Mouse (Mus musculus) embryonic facial prominence, embryonic 11.5 days (tissue): ENCODE results near the gene Gm20388. TPM values are rescaled to one million over a fixed set of nuclear protein-coding genes. Genes with fewer than 3 reads are reported as not detected.
"Not testable (repeated sequence)": the region's sequence is repeated elsewhere in the genome, so short reads cannot be mapped to it uniquely, and the experiment has no call there.

Source experiments
- ATAC-seq: fragments of 200-750 bp; cut with Nextera tagmentation; replicated peaks from 2 replicates; pipeline ENCODE4 v1.8.0; 2017; ENCODE audit warnings: low read depth; ENCODE audit not compliant: insufficient number of reproducible peaks, low FRiP score, low TSS enrichment
- DNase-seq: peaks from one replicate; pipeline ENCODE4 v3.0.0-alpha.2; 2015; ENCODE audit warnings: low spot score
- H3K27ac ChIP-seq: fragments of 300-500 bp; sonication (generic); replicated peaks from 2 replicates; pipeline ENCODE4 v1.5.1; 2014; ENCODE audit warnings: mild to moderate bottlenecking, low read depth, low read length, control low read depth
- H3K27me3 ChIP-seq: fragments of 300-500 bp; sonication (generic); 2 replicates; pipeline ENCODE4 v1.6.1; 2014; ENCODE audit warnings: mild to moderate bottlenecking, low read length, moderate library complexity, mixed read lengths; ENCODE audit not compliant: control insufficient read depth, insufficient read depth
- H3K36me3 ChIP-seq: fragments of 300-500 bp; sonication (generic); replicated peaks from 2 replicates; pipeline ENCODE4 v1.6.1; 2014; ENCODE audit warnings: low read depth, mild to moderate bottlenecking, low read length, moderate library complexity, mixed read lengths; ENCODE audit not compliant: control insufficient read depth, insufficient read depth
- H3K4me1 ChIP-seq: fragments of 300-500 bp; sonication (generic); 2 replicates; pipeline ENCODE4 v1.6.1; 2014; ENCODE audit warnings: low read length, mixed read lengths; ENCODE audit not compliant: control insufficient read depth, insufficient read depth
- H3K4me2 ChIP-seq: fragments of 300-500 bp; sonication (generic); 2 replicates; pipeline ENCODE4 v1.6.1; 2014; ENCODE audit warnings: low read depth, mild to moderate bottlenecking, control low read depth, low read length, moderate library complexity
- H3K4me3 ChIP-seq: fragments of 300-500 bp; sonication (generic); 2 replicates; pipeline ENCODE4 v1.5.1; 2014; ENCODE audit warnings: low read depth, low read length, control low read depth
- H3K9ac ChIP-seq: fragments of 300-500 bp; sonication (generic); replicated peaks from 2 replicates; pipeline ENCODE4 v1.6.1; 2014; ENCODE audit warnings: mild to moderate bottlenecking, control low read depth, low read length
- H3K9me3 ChIP-seq: fragments of 300-500 bp; sonication (generic); replicated peaks from 2 replicates; pipeline ENCODE4 v1.6.1; 2016; ENCODE audit warnings: mild to moderate bottlenecking, low read length, inconsistent platforms, mixed read lengths; ENCODE audit not compliant: control insufficient read depth
- WGBS: fragments of 180-500 bp; shearing (Covaris S2); extraction: QIAGEN DNeasy Blood & Tissue Kit; methylation state at CpG from one replicate; pipeline ENCODE4 v1.1.7; 2014; 5-methylcytosine and 5-hydroxymethylcytosine counted together
- polyA plus RNA-seq: library from polyadenylated mRNA; unstranded; fragments of >200 nt; fragmentation: Nextera tagmentation; extraction: Ambion mirVana; gene quantifications from 2 replicates; pipeline ENCODE4 v1.2.1, GENCODE M21; 2014

The Gm20388 gene
- polyA plus RNA-seq, 1 experiment from 2014 or later, result 3.1 TPM

DNA sequence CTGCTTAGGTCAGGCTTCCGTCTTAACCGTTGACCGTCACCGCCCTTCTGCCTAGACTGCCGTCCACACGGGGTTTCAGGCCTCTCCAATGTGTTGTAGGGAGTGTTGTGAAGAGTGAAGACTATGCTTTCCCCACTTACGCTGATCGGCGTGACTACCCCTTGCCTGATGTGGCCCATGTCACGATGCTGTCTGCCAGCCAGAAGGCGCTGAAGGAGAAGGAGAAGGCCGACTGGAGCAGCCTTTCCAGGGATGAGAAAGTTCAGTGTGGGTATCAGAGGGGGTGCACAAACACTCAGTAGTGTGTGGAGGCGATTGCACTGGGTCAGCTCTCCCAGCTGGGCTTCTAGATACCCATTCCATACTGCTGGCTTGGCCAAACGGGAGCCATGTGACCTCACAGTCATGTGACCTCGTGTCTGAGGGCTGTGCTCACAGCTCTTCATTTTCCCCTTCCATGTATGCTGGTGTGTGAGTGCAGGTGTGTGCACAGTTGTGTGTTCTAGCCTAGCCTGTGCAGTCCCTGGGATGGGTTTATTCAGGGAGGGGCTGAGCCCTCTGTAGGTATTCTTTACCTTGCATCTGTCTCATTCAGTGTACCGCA is 762.1 kb downstream of the Gm20388 start:
- no peak overlapping the region for H3K27ac ChIP-seq
- H3K4me1 ChIP-seq, result no peaks in the 10 kb centered on the region
- H3K4me2 ChIP-seq, result no peak overlapping the region
- DNase-seq (no peak), ATAC-seq (no peak)
- H3K9me3 ChIP-seq, result no peaks in the 10 kb centered on the region
- H3K27me3 ChIP-seq, result no peaks in the 10 kb centered on the region
- no peak overlapping the region for H3K4me3 ChIP-seq
- WGBS, result 91% methylated on average over 16 of the region's 16 CpGs
- H3K9ac ChIP-seq, result no peak overlapping the region
- H3K36me3 ChIP-seq, result peaks cover 9% of the 10 kb centered on the region

DNA sequence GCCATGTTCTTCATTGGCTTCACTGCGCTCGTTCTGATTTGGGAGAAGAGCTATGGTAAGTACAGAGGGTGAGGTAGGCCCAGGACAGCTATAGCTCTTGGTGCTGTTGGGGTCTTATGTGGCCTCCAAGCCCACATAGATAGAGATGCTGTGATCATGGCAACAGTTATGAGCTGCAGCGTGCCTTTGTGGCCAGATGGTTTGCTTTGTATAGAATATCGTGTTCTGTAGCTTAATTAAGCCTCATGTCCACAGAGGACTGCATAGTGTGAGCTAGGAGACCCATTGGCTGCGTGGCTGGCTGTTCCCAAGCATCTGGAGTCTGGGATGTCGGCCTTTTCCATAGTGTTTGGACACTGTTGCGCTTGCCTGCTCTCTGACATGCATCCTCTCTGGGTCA is 762.7 kb downstream of the Gm20388 start:
- Histone ChIP-seq H3K36me3 (peaks cover 9% of the 10 kb centered on the region), H3K4me1 (no peaks in the 10 kb centered on the region), H3K9me3 (no peaks in the 10 kb centered on the region), H3K4me2 (no peak overlapping the region), H3K27ac (no peak overlapping the region), H3K27me3 (no peaks in the 10 kb centered on the region), H3K9ac (no peak overlapping the region), H3K4me3 (no peak overlapping the region)
- DNase-seq (no peak), ATAC-seq (no peak)
- WGBS, result 90% methylated on average over 7 of the region's 7 CpGs

DNA sequence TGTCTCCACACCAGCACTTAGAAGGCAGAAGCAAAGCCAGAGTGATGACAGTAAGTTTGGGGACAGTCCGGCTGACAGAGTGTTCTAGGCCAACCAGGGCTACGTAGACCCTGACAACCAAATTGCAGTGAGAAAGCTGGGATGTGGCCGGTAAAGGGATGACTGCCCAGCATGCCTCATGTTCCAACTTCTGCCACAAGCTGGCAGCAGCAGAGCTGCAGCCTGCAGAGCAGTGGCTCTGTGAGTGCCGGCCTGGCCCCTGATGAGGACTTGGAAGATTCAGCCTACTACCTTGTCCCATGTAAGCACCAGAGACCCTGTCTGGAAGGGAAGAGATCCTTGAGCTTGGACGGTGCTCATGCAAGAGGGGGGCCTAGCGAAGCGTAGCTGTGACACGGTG is 765.1 kb downstream of the Gm20388 start:
- no peaks in the 10 kb centered on the region for H3K9me3 ChIP-seq
- H3K36me3 ChIP-seq, result peaks cover 9% of the 10 kb centered on the region; the same call in 1 of the 2 replicates
- H3K4me2 ChIP-seq, result no peak overlapping the region
- no peak overlapping the region for H3K9ac ChIP-seq
- no peaks in the 10 kb centered on the region for H3K27me3 ChIP-seq
- 71% methylated on average over 8 of the region's 8 CpGs for WGBS
- H3K4me1 ChIP-seq, result no peaks in the 10 kb centered on the region
- no peak overlapping the region for H3K4me3 ChIP-seq
- no peak overlapping the region for H3K27ac ChIP-seq
- no peak for DNase-seq
- no peak for ATAC-seq

DNA sequence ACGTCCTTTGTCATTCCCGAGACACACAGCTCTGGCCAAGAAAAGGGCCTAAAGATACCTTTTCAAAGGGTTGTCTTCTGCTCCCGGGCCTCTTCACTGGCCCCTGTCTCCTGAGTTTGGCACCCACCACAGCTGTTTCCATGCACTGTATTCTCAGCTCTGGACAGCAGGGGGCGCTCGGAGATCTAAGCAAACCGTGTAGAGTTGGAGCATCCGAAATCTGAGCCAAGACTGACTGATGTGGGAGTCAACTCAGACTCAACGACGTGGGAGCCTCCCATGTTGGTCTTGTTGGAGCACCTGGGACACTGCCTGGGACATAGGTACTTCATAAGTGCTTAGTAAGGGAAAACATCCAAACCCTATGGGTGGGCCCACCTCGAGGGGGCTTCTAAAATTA is 767.8 kb downstream of the Gm20388 start:
- no peaks in the 10 kb centered on the region for H3K9me3 ChIP-seq

DNA sequence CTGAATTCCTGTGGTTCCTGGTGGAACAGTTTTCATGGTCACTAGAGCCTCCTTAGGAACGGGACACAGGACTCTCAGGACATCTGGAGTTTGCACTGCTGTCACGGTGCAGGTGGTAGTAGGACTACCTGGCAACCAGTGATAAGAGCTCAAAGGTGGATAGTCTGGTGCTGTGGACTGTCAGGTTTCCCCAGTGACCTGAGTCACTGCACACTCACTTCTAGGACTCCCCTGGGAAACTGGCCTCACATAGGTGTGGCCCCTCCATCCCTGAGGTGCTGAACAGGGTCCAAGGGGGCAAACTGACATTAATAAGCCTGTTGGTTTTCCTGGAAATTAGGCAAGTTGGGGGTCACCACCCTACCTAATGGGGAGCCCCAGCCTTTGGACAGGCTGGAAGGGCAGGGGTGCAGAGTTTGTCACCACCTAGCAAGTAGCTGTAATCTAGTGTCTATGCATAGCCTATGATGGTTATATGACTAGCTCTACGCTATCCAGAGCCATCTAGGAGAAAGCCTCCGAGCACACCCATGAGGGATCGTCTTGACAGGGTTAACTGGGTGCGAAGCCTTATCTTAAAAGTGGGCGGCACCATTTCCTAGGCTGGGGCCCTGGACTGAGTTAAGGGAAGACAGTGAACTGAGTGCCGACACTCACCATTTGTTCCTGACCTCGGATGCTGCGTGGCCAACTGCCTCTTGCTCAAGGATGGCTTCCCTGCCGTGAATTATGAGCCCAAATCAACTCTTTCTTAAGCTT is 769.2 kb downstream of the Gm20388 start:
- 76% methylated on average over 11 of the region's 11 CpGs for WGBS
- no peaks in the 10 kb centered on the region for H3K36me3 ChIP-seq
- no peak for ATAC-seq
- no peak overlapping the region for H3K9ac ChIP-seq
- no peak for DNase-seq
- H3K4me2 ChIP-seq, result no peak overlapping the region
- no peaks in the 10 kb centered on the region for H3K27me3 ChIP-seq
- H3K4me3 ChIP-seq, result no peak overlapping the region
- peaks cover under 1% of the 10 kb centered on the region; the same call in 1 of the 2 replicates for H3K4me1 ChIP-seq
- no peaks in the 10 kb centered on the region for H3K9me3 ChIP-seq
- no peak overlapping the region for H3K27ac ChIP-seq

More for the DNA sequence above, 767.8 kb downstream of the Gm20388 start:
- H3K27ac ChIP-seq, result no peak overlapping the region
- DNase-seq (peak; percentile 92), ATAC-seq (no peak)
- no peaks in the 10 kb centered on the region for H3K4me1 ChIP-seq
- H3K4me3 ChIP-seq, result no peak overlapping the region
- WGBS, result 13% methylated on average over 10 of the region's 10 CpGs
- H3K4me2 ChIP-seq, result no peak overlapping the region
- H3K27me3 ChIP-seq, result no peaks in the 10 kb centered on the region
- H3K36me3 ChIP-seq, result peaks cover 6% of the 10 kb centered on the region; the same call in 1 of the 2 replicates
- no peak overlapping the region for H3K9ac ChIP-seq

DNA sequence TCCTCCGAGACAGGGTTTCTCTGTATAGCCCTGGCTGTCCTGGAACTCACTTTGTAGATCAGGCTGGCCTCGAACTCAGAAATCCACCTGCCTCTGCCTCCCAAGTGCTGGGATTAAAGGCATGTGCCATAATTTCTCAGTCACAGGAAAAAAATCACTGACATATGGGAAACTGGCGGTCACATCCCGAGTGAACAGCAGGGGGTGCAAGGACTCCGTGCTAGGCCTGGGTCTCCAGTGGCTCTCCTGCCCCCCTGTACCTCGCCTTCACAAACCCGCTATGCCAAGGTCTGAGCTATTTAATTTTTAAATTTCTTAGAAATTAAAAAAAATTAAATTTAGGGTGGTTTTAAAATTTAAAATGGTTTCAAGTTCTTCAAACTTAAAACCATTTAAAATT is 769.8 kb downstream of the Gm20388 start:
- H3K4me1 ChIP-seq, ATAC-seq, H3K27ac ChIP-seq, H3K9ac ChIP-seq, H3K9me3 ChIP-seq, H3K27me3 ChIP-seq, H3K36me3 ChIP-seq, H3K4me3 ChIP-seq, H3K4me2 ChIP-seq: not testable (repeated sequence)
- WGBS, result 72% methylated on average over 6 of the region's 7 CpGs
- peak; percentile 61 for DNase-seq

DNA sequence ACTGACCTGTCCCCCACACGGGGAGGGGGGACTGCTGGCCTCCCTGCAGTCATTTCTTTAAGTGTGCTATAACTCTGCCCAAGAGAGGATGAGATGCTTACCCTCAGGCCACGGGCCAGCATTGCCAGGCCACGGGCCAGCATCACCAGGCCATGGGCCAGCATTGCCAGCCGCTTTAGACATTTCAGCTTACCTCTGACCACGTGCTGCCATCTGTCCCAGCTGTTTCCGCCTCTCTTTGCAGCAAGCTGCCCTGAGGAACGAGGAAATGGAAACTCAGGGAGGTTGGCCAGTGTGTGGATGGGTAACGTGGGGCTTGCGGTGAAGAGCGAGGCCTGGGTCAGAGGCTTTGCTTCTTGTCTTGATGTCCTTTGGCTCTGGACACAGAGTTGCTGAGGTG is 770.5 kb downstream of the Gm20388 start:
- no peak overlapping the region for H3K9ac ChIP-seq
- no peak for ATAC-seq
- no peak overlapping the region for H3K27ac ChIP-seq
- no peak overlapping the region for H3K4me2 ChIP-seq
- no peaks in the 10 kb centered on the region for H3K36me3 ChIP-seq
- DNase-seq, result no peak
- H3K4me3 ChIP-seq, result no peak overlapping the region
- no peaks in the 10 kb centered on the region for H3K9me3 ChIP-seq
- no peaks in the 10 kb centered on the region for H3K27me3 ChIP-seq
- H3K4me1 ChIP-seq, result peaks cover 2% of the 10 kb centered on the region; the same call in 1 of the 2 replicates
- 81% methylated on average over 10 of the region's 10 CpGs for WGBS

DNA sequence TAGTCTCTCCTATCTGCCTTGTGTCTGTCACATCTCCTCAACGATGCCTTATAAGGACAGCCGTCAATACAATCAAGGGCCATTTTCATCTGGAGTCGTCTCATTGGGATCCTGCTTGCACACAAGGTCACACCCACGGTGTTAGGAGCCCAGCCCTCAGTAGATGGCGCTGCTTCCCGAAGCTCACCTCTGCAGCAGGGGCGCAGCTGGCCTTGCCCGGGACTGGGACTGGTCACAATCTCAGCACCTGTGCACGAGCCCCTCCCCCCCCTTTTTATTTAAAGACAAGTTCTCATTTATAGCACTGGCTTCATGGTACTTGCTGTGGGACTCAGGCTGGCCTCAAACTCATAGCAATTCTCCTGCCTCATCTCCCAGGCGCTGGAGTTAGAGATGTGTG is 773.0 kb downstream of the Gm20388 start:
- Histone ChIP-seq H3K27me3 (no peaks in the 10 kb centered on the region), H3K9ac (no peak overlapping the region), H3K4me3 (no peak overlapping the region), H3K27ac (no peak overlapping the region), H3K36me3 (no peaks in the 10 kb centered on the region), H3K4me2 (no peak overlapping the region), H3K9me3 (no peaks in the 10 kb centered on the region), H3K4me1 (peaks cover 2% of the 10 kb centered on the region; the same call in 1 of the 2 replicates)
- no peak for ATAC-seq
- WGBS, result 18% methylated on average over 10 of the region's 10 CpGs
- DNase-seq, result peak; percentile 76
